Mouse (Mus musculus): ENCODE data around the gene Dag1. TPM values are rescaled to one million over a fixed set of nuclear protein-coding genes. Genes with fewer than 3 reads are reported as not detected.

The Dag1 gene
- polyA plus RNA-seq, 1 experiment from 2014 or later, result 58.6 TPM

- no peak for ATAC-seq (ENCODE audit: low read depth)
- Histone ChIP-seq H3K9me3 (ENCODE audit: control insufficient read depth, low read length) (no peaks in the 10 kb centered on the region), H3K27ac (ENCODE audit: low read depth, low read length) (no peak overlapping the region), H3K4me2 (ENCODE audit: low read depth, low read length) (no peak overlapping the region), H3K9ac (replicated peaks; ENCODE audit: low read depth, low read length) (no peak overlapping the region), H3K36me3 (ENCODE audit: control insufficient read depth, insufficient read depth, low read length) (0 out of 2 replicates have a peak, but pooled peaks cover 4% of the 10 kb centered on the region), H3K4me3 (ENCODE audit: low read depth, low read length) (no peak overlapping the region), H3K27me3 (ENCODE audit: control insufficient read depth, insufficient read depth, low read length) (no peaks in the 10 kb centered on the region), H3K4me1 (ENCODE audit: control insufficient read depth, insufficient read depth, low read length) (no peaks in the 10 kb centered on the region)
- WGBS, result 95% methylated on average over 3 of the region's 3 CpGs
These were observed 19.2 kb downstream of the Dag1 start for GRCm38 (mm10) chr9:108244540-108244939.

- H3K9me3 ChIP-seq (ENCODE audit: control insufficient read depth, low read length), result no peaks in the 10 kb centered on the region
- H3K27me3 ChIP-seq (ENCODE audit: control insufficient read depth, insufficient read depth, low read length), result no peaks in the 10 kb centered on the region
- no peak for ATAC-seq (ENCODE audit: low read depth)
- H3K4me1 ChIP-seq (ENCODE audit: control insufficient read depth, insufficient read depth, low read length), result no peaks in the 10 kb centered on the region
- H3K4me2 ChIP-seq (ENCODE audit: low read depth, low read length), result no peak overlapping the region
- H3K9ac ChIP-seq (replicated peaks; ENCODE audit: low read depth, low read length), result no peak overlapping the region
- H3K36me3 ChIP-seq (ENCODE audit: control insufficient read depth, insufficient read depth, low read length), result no peaks in the 10 kb centered on the region
- no peak overlapping the region for H3K27ac ChIP-seq (ENCODE audit: low read depth, low read length)
- H3K4me3 ChIP-seq (ENCODE audit: low read depth, low read length), result no peak overlapping the region
- 77% methylated on average over 5 of the region's 5 CpGs for WGBS
These were observed 23.8 kb downstream of the Dag1 start for GRCm38 (mm10) chr9:108239951-108240350.

GRCm38 (mm10) chr9:108238831-108239230, 24.9 kb downstream of the Dag1 start:
- no peaks in the 10 kb centered on the region for H3K27me3 ChIP-seq (ENCODE audit: control insufficient read depth, insufficient read depth, low read length)
- H3K4me2 ChIP-seq (ENCODE audit: low read depth, low read length), result no peak overlapping the region
- no peak overlapping the region for H3K4me3 ChIP-seq (ENCODE audit: low read depth, low read length)
- H3K9me3 ChIP-seq (ENCODE audit: control insufficient read depth, low read length), result no peaks in the 10 kb centered on the region
- no peaks in the 10 kb centered on the region for H3K36me3 ChIP-seq (ENCODE audit: control insufficient read depth, insufficient read depth, low read length)
- H3K27ac ChIP-seq (ENCODE audit: low read depth, low read length), result no peak overlapping the region
- no peaks in the 10 kb centered on the region for H3K4me1 ChIP-seq (ENCODE audit: control insufficient read depth, insufficient read depth, low read length)
- 80% methylated on average over 3 of the region's 3 CpGs for WGBS
- no peak for ATAC-seq (ENCODE audit: low read depth)
- no peak overlapping the region for H3K9ac ChIP-seq (replicated peaks; ENCODE audit: low read depth, low read length)

- H3K4me3 ChIP-seq (ENCODE audit: low read depth, low read length), result no peak overlapping the region
- H3K36me3 ChIP-seq (ENCODE audit: control insufficient read depth, insufficient read depth, low read length), result no peaks in the 10 kb centered on the region
- no peaks in the 10 kb centered on the region for H3K27me3 ChIP-seq (ENCODE audit: control insufficient read depth, insufficient read depth, low read length)
- H3K4me2 ChIP-seq (ENCODE audit: low read depth, low read length), result no peak overlapping the region
- H3K27ac ChIP-seq (ENCODE audit: low read depth, low read length), result no peak overlapping the region
- ATAC-seq (ENCODE audit: low read depth), result no peak
- H3K9ac ChIP-seq (replicated peaks; ENCODE audit: low read depth, low read length), result no peak overlapping the region
- no peaks in the 10 kb centered on the region for H3K9me3 ChIP-seq (ENCODE audit: control insufficient read depth, low read length)
- WGBS, result 91% methylated on average over 2 of the region's 2 CpGs
- no peaks in the 10 kb centered on the region for H3K4me1 ChIP-seq (ENCODE audit: control insufficient read depth, insufficient read depth, low read length)
These were observed 25.4 kb downstream of the Dag1 start for GRCm38 (mm10) chr9:108238402-108238801.

GRCm38 (mm10) chr9:108234682-108235081, 29.1 kb downstream of the Dag1 start:
- no peaks in the 10 kb centered on the region for H3K27me3 ChIP-seq (ENCODE audit: control insufficient read depth, insufficient read depth, low read length)
- H3K27ac ChIP-seq (ENCODE audit: low read depth, low read length), result no peak overlapping the region
- H3K9me3 ChIP-seq (ENCODE audit: control insufficient read depth, low read length), result no peaks in the 10 kb centered on the region
- H3K4me3 ChIP-seq (ENCODE audit: low read depth, low read length), result no peak overlapping the region
- no peak overlapping the region for H3K4me2 ChIP-seq (ENCODE audit: low read depth, low read length)
- no peak overlapping the region for H3K9ac ChIP-seq (replicated peaks; ENCODE audit: low read depth, low read length)
- H3K4me1 ChIP-seq (ENCODE audit: control insufficient read depth, insufficient read depth, low read length), result no peaks in the 10 kb centered on the region
- WGBS, result 90% methylated on average over 2 of the region's 2 CpGs
- no peak for ATAC-seq (ENCODE audit: low read depth)
- H3K36me3 ChIP-seq (ENCODE audit: control insufficient read depth, insufficient read depth, low read length), result no peaks in the 10 kb centered on the region

- Histone ChIP-seq H3K9ac (replicated peaks; ENCODE audit: low read depth, low read length) (no peak overlapping the region), H3K4me1 (ENCODE audit: control insufficient read depth, insufficient read depth, low read length) (no peaks in the 10 kb centered on the region), H3K27ac (ENCODE audit: low read depth, low read length) (no peak overlapping the region), H3K36me3 (ENCODE audit: control insufficient read depth, insufficient read depth, low read length) (no peaks in the 10 kb centered on the region), H3K27me3 (ENCODE audit: control insufficient read depth, insufficient read depth, low read length) (no peaks in the 10 kb centered on the region), H3K9me3 (ENCODE audit: control insufficient read depth, low read length) (no peaks in the 10 kb centered on the region), H3K4me2 (ENCODE audit: low read depth, low read length) (no peak overlapping the region), H3K4me3 (ENCODE audit: low read depth, low read length) (no peak overlapping the region)
- ATAC-seq (ENCODE audit: low read depth), result no peak
- WGBS, result 94% methylated on average over 2 of the region's 2 CpGs
These were observed 30.9 kb downstream of the Dag1 start for GRCm38 (mm10) chr9:108232908-108233307.

- Histone ChIP-seq H3K9ac (replicated peaks; ENCODE audit: low read depth, low read length) (no peak overlapping the region), H3K4me2 (ENCODE audit: low read depth, low read length) (no peak overlapping the region), H3K27ac (ENCODE audit: low read depth, low read length) (no peak overlapping the region), H3K4me1 (ENCODE audit: control insufficient read depth, insufficient read depth, low read length) (no peaks in the 10 kb centered on the region), H3K9me3 (ENCODE audit: control insufficient read depth, low read length) (no peaks in the 10 kb centered on the region), H3K36me3 (ENCODE audit: control insufficient read depth, insufficient read depth, low read length) (no peaks in the 10 kb centered on the region), H3K4me3 (ENCODE audit: low read depth, low read length) (no peak overlapping the region), H3K27me3 (ENCODE audit: control insufficient read depth, insufficient read depth, low read length) (no peaks in the 10 kb centered on the region)
- ATAC-seq (ENCODE audit: low read depth), result no peak
- WGBS, result 25% methylated on average over 2 of the region's 2 CpGs
These were observed 35.7 kb downstream of the Dag1 start for GRCm38 (mm10) chr9:108227911-108228649.

- Histone ChIP-seq H3K4me1 (ENCODE audit: control insufficient read depth, insufficient read depth, low read length) (no peaks in the 10 kb centered on the region), H3K27me3 (ENCODE audit: control insufficient read depth, insufficient read depth, low read length) (no peaks in the 10 kb centered on the region), H3K9me3 (ENCODE audit: control insufficient read depth, low read length) (no peaks in the 10 kb centered on the region), H3K27ac (ENCODE audit: low read depth, low read length) (no peak overlapping the region), H3K36me3 (ENCODE audit: control insufficient read depth, insufficient read depth, low read length) (no peaks in the 10 kb centered on the region), H3K4me2 (ENCODE audit: low read depth, low read length) (no peak overlapping the region), H3K9ac (replicated peaks; ENCODE audit: low read depth, low read length) (no peak overlapping the region), H3K4me3 (ENCODE audit: low read depth, low read length) (no peak overlapping the region)
- no peak for ATAC-seq (ENCODE audit: low read depth)
- WGBS, result 82% methylated on average over 2 of the region's 2 CpGs
These were observed 38.6 kb downstream of the Dag1 start for GRCm38 (mm10) chr9:108225166-108225565.

- no peak overlapping the region for H3K4me2 ChIP-seq (ENCODE audit: low read depth, low read length)
- no peaks in the 10 kb centered on the region for H3K36me3 ChIP-seq (ENCODE audit: control insufficient read depth, insufficient read depth, low read length)
- ATAC-seq (ENCODE audit: low read depth), result no peak
- no peak overlapping the region for H3K27ac ChIP-seq (ENCODE audit: low read depth, low read length)
- no peak overlapping the region for H3K9ac ChIP-seq (replicated peaks; ENCODE audit: low read depth, low read length)
- 83% methylated on average over 1 of the region's 1 CpGs for WGBS
- H3K4me3 ChIP-seq (ENCODE audit: low read depth, low read length), result no peak overlapping the region
- H3K4me1 ChIP-seq (ENCODE audit: control insufficient read depth, insufficient read depth, low read length), result no peaks in the 10 kb centered on the region
- H3K27me3 ChIP-seq (ENCODE audit: control insufficient read depth, insufficient read depth, low read length), result no peaks in the 10 kb centered on the region
- H3K9me3 ChIP-seq (ENCODE audit: control insufficient read depth, low read length), result no peaks in the 10 kb centered on the region
These were observed 40.1 kb downstream of the Dag1 start for GRCm38 (mm10) chr9:108223633-108224032.
